ENCODE assay signal across 10 mouse cellular contexts in genomic region chr2:179537800-179538450, GRCm38 (mm10).
DNase-seq lines count a peak whose midpoint lies in the region; ATAC-seq and TF ChIP-seq lines count a peak whose summit lies in the region.
"Had no signal": no experiment of that assay in that cellular context is flagged by ENCODE, and none has a peak within 500 bp of the region (broad histone marks: within the 10 kb centered on the region; RNA-seq: fewer than 3 reads in every experiment).

No protein-coding gene starts in this region.

- peak overlapping the region; percentile 14; the same call in 1 of the 2 replicates for H3K4me3 ChIP-seq in forebrain, postnatal 0 days (ENCODE audit: low read depth, low read length)
- 0 out of 2 replicates have a peak overlapping the region, but pooled peaks have one; percentile 10 for H3K4me3 ChIP-seq in midbrain, embryonic 11.5 days (ENCODE audit: low read depth, low read length)
- H3K4me3 ChIP-seq: heart, embryonic 15.5 days had no signal

- peak overlapping the region; percentile 33 for H3K4me2 ChIP-seq in forebrain, postnatal 0 days (ENCODE audit: low read depth)
- peak overlapping the region; percentile 30 for H3K4me2 ChIP-seq in midbrain, embryonic 11.5 days
- H3K4me2 ChIP-seq: heart, embryonic 15.5 days had no signal

- no peaks in the 10 kb centered on the region for H3K36me3 ChIP-seq in forebrain, postnatal 0 days (ENCODE audit: insufficient read depth)
- no peaks in the 10 kb centered on the region for H3K36me3 ChIP-seq in midbrain, embryonic 11.5 days (ENCODE audit: control insufficient read depth, insufficient read depth, low read length)
- H3K36me3 ChIP-seq: heart, embryonic 15.5 days had no signal

- H3K4me1 ChIP-seq in forebrain, postnatal 0 days (ENCODE audit: insufficient read depth) = no peaks in the 10 kb centered on the region
- H3K4me1 ChIP-seq in midbrain, embryonic 11.5 days (ENCODE audit: control insufficient read depth, insufficient read depth, low read length) = peaks cover 31% of the 10 kb centered on the region
- H3K4me1 ChIP-seq: heart, embryonic 15.5 days had no signal

- no peak for ATAC-seq in forebrain, postnatal 0 days
- peak; percentile 43 for ATAC-seq in midbrain, embryonic 11.5 days (ENCODE audit: low FRiP score)

- no peak overlapping the region for H3K27ac ChIP-seq in forebrain, postnatal 0 days (ENCODE audit: low read depth, low read length)
- H3K27ac ChIP-seq in midbrain, embryonic 11.5 days (ENCODE audit: low read depth, low read length) = peak overlapping the region; percentile 49; the same call in 1 of the 2 replicates
- H3K27ac ChIP-seq: heart, embryonic 15.5 days had no signal

- no peak overlapping the region for H3K9ac ChIP-seq in forebrain, postnatal 0 days
- no peak overlapping the region for H3K9ac ChIP-seq in midbrain, embryonic 11.5 days (ENCODE audit: low read length)
- H3K9ac ChIP-seq: heart, embryonic 15.5 days had no signal

- 16% methylated on average over 3 of the region's 3 CpGs for WGBS in forebrain, postnatal 0 days
- 22% methylated on average over 3 of the region's 3 CpGs for WGBS in midbrain, embryonic 11.5 days

- TF ChIP-seq CTCF in forebrain, postnatal 0 days (IDR thresholded peaks at IDR 0.05; ENCODE audit: low read depth) = no peak; the same call in 1 of the 2 replicates

- peak; percentile 23 for DNase-seq in embryo, embryonic 10.5 days (ENCODE audit: low spot score)
- no peak for DNase-seq in embryo, embryonic 11 days
- peak; percentile 27 for DNase-seq in brain, adult 2 months (ENCODE audit: low read depth, low spot score)
- no peak for DNase-seq in forebrain, postnatal 0 days
- DNase-seq in midbrain, embryonic 11.5 days (ENCODE audit: low spot score, missing footprints) = peak; percentile 91
- no peak for DNase-seq in right cerebral cortex, postnatal 14 days
- no peak for DNase-seq in urinary bladder, postnatal 36 days (ENCODE audit: low spot score in 2 of 2)
- no peak for DNase-seq in left cerebral cortex, postnatal 14 days (ENCODE audit: low spot score in 2 of 2)
- DNase-seq: lung, adult 2 months had no signal

- no peaks in the 10 kb centered on the region for H3K9me3 ChIP-seq in forebrain, postnatal 0 days (ENCODE audit: low read length)
- H3K9me3 ChIP-seq in midbrain, embryonic 11.5 days (ENCODE audit: control insufficient read depth, low read length) = no peaks in the 10 kb centered on the region
- H3K9me3 ChIP-seq: heart, embryonic 15.5 days had no signal

- intact Hi-C loops in left cerebral cortex, postnatal 14 days (cut with DNase I) = no loop called here

- no peaks in the 10 kb centered on the region for H3K27me3 ChIP-seq in forebrain, postnatal 0 days (ENCODE audit: insufficient read depth, low read length)
- H3K27me3 ChIP-seq in midbrain, embryonic 11.5 days (ENCODE audit: control insufficient read depth, insufficient read depth, low read length) = no peaks in the 10 kb centered on the region
- H3K27me3 ChIP-seq: heart, embryonic 15.5 days had no signal

Comparison
In these comparisons a context has a peak if more than half of its experiments do, and no peak if none do; other contexts are left out.
1. DNase-seq: peak in embryo, embryonic 10.5 days (single experiment), brain, adult 2 months (single experiment) and midbrain, embryonic 11.5 days (single experiment); none in embryo, embryonic 11 days (single experiment), forebrain, postnatal 0 days (single experiment), right cerebral cortex, postnatal 14 days (single experiment), urinary bladder, postnatal 36 days (0 of 2) and left cerebral cortex, postnatal 14 days (0 of 2).